Mouse (Mus musculus) adipocyte (in vitro differentiated cells): ENCODE results near the gene Fcgrt.
"Not testable (repeated sequence)": the region's sequence is repeated elsewhere in the genome, so short reads cannot be mapped to it uniquely, and the experiment has no call there.

ENCODE experiments used
- DNase-seq: peaks from one replicate; pipeline ENCODE4 v3.0.0-alpha.2; 2016; ENCODE audit warnings: low spot score

Fcgrt gene

DNA sequence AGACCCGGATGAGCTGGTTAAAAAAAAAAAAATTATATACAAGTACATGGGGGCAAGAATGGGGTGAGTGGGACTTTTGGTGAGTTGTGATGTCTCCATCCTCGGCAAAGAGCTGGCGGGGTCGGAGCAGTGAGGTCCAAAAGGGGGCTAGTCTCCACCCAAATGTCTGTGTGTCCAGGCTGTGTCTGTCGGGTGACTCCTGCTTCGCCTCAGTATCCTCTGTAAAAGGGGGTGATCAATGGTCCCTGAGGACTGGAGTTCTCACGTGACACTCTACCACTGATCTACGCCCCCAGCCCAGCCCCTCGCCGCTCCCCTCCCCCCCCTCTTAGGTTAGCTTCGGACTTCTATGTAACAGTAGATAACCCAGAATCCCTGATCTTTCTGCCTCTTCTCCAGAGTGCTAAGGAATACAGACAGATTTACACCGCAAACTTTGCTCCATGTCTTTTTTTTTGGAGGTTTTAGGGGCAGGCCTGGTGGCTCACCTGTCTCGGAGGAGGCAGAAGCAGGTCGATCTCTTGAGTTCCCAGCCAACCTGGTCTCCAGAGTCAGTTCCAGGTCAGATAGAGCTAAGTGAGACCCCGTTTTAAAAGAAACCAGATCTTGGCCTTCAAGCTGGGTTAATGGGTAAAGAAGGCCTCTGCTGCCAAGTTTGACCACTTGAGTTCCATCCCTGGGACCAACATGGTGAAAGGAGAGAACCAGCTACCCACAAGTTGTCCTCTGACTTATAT lies 26.3 kb upstream of the Fcgrt start:
- no peak for DNase-seq

DNA sequence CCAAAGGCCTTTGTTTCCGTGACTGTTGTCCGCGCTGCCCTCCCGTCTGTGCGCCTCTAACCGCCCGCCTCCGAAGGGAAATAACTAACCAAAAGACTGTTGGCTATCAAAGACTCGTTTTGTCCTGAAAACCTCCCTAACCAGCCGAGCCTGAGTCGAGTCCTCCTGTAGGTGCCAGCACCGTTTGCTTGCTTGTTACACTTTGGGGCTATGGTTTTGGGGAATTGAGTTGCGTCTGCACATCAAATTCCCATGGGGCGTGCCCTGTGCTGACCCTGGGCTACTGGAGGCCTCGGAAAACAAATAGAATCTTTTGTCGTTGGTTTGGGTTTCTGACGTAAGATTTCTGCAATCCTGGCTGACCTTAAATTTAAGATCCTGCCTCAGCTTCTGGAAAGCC lies 25.7 kb upstream of the Fcgrt start:
- peak; percentile 76 for DNase-seq

DNA sequence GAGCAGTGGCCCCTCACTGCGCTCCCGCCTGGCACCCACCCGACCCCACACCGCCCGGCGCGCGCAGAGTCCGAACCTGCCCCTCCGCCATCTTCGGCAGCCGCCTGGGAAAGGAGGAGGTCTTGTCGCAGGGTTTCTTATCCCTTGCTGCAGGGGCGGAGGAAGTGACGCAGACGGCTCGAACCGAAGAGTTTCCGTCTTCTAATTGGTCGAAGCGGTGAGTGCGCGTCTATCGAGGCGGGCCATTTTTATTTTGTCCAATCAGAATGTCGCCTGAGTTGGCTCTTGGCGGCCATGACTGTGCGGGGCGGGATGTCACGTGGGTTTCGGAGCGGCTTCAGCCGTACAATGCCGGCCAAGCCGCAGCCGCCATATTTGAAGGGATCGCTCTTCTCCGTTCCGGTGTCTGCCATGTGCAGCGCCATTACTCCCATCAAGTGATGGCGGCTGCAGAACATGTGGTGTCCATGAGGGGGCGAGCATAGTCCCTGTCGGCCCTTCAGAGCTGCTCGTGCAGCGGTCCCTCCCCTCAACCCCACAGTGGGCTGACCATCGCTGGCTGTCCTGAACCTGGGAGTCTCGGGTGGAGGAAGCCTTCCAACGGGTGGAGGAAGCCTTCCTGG lies 25.1 kb upstream of the Fcgrt start, which contains the start of gene Rpl13a:
Gene Rpl13a, minus strand, starts transcription at position 138 of the 623 bp plus-strand sequence.
- peak; percentile 98 for DNase-seq

DNA sequence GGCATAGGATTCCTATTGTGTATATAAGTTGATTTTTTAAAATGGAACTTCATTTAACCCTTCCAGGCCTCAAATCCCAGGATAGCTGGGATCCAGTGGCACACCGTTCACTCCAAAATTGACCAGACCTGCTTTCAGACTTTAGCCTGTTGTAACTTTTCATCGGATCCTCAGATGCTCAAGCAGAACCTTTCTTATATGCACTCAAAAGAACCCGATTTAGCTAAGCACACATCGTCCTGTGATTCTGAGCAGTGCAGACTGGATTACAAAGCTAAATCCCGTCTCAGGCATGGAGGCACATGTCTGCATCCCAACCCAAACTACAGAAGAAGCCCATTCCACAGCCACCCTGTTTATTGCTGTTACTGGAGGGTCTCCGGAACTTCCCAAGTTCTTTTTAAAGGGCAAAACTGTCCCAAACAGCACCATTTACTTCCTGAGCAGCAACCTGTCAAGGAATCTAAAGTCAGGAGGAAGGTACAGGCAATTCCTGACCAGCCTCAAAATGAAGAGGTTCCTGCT lies 24.1 kb upstream of the Fcgrt start:
- no peak for DNase-seq

GRCm38 (mm10) chr7:45126844-45127699 lies 23.4 kb upstream of the Fcgrt start:
- DNase-seq: peak; percentile 26

GRCm38 (mm10) chr7:45126147-45126843 lies 22.6 kb upstream of the Fcgrt start:
- no peak for DNase-seq

DNA sequence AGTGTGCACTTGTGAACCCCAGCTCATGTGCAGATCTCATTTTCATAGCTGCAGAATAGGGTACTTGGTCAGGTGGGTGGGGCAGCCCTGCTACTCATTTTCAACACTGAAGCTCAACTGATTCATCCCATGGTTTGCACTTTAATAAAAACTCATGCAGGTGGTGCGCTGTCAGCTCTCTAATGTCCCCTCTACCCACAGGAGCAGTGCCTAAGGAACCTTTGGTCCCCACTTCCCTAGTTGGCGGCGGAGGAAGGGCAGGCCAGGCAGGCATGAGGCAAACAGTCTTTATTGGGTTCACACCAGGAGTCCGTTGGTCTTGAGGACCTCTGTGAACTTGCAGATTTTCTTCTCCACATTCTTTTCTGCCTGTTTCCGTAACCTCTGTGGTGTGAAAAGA lies 22.0 kb upstream of the Fcgrt start:
- DNase-seq: not testable (repeated sequence)

- peak; percentile 38 for DNase-seq
Observed at GRCm38 (mm10) chr7:45125144-45125600, 21.5 kb upstream of the Fcgrt start.

DNA sequence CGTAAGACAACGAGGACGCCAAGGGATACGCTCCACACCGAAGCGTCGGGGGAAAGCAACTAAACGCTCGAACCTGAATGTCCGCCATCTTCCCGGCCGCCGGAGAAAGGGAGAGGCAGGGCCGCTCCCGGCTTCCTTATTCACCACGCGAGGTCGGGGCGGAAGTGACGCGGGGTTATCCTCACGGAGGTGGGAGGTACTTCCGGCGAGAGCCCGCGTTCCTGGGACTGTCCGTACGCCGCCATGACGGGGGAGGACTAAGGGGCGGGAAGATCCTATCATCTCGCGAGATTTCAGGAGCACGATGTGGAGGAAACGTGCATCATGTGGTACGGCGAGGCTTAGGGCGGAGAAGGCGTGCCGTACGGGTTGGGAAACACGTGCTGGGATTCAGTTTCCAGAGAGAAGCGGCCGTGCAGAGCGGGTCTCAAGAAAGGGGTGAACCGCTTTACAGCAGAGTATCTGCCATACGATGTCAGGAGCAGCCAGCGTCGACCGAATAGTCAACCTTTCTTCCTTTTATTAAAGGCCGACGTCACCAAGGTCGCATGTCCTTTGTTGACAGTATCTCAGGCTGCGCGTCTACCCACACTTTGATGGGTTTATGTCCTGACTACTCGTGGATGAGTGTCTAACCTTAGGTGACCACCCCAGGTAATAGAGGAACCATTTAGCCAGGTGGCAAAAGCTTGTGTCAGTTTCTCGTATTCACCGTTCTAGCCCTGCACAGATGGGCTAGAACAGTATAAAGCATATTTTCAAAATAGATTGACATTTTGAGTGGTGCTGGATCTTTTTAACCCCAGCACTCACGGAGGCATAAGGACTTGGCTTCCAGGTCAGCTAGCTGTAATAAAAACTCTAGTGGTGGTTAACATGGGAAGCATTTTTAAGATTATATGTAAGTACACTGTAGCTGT lies 20.8 kb upstream of the Fcgrt start, which contains the start of gene Rps11:
Gene Rps11, minus strand, starts transcription at position 216 of the 920 bp plus-strand sequence.
- DNase-seq: peak; percentile 99

DNA sequence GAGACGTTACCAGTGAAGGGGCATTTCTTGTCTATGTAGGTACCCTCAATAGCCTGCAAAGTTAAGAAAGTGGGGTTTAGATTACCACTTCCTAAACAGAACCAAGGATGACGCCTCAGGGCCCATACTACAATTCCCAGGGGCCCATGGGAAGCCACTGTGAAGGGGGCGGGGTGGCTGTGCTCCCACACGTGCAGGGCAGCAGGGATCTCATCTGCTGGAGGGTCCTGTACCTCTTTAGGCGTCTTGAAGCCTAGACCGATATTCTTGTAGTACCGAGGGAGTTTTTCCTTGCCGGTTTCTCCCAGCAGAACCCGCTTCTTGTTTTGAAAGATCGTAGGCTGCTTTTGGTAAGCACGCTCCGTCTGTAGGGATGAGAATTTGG lies 19.5 kb upstream of the Fcgrt start:
- DNase-seq: no peak

- DNase-seq: no peak
Observed at GRCm38 (mm10) chr7:45122561-45123185, 19.0 kb upstream of the Fcgrt start.

GRCm38 (mm10) chr7:45121966-45122365 lies 18.3 kb upstream of the Fcgrt start:
- no peak for DNase-seq

GRCm38 (mm10) chr7:45121404-45121803 lies 17.8 kb upstream of the Fcgrt start:
- DNase-seq: no peak

DNA sequence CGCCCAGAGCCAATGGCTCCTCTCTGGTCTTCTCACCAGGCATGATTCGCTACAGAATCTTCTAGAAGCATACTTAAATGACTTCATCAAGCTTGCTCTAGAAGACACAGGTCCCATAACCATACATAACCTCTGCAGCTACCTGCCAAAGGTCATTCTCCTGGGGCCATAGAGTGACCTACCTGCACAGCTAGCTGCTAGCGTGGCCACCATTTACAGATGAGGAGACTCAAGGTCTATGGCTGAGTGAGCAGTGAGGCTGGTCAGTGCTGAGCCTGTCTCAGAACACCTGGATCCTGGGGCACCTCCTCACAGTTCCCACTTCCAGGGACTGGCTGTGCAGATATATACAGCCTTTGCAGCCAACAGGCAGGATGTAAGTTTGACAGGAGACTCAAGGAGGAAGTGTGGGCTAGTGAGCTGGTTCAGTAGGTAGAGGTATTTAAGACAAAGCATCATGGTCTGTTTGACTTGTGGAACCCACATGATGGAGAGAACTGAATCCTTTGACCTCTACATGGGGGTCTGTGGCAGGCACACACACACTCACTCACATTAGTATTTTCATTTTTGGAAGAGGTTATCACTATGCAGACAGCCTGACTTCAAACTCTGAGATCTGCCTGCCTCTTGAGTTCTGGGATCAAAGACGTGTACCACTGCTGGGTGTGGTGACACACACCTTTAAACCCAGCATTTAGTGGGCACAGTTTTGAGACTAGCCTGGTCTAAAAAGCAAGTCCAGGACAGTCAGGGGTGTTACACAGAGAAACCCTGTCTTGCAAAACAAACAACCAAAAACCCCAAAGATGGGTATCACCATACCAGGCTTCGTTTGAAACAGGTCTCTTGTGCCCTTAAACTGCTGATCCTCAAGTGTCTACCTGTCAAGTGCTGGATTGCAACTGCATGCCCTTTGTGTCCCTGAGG lies 16.4 kb upstream of the Fcgrt start:
- no peak for DNase-seq

DNA sequence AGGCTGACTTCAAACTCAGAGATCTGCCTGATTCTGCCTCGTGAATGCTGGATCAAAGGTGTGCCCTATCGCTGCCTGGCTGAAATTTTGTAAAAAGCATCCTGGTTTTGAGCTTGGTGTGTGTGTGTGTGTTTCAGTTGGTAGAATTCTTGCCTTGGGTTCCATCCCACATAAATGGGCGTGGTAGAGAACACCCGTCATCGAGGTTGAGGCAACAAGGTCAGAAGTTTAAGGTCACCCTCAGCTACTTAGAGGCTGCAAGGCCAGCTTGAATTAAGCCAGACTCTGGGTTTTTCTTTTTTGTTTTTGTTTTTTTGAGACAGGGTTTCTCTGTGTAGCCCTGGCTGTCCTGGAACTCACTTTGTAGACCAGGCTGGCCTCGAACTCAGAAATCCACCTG lies 14.7 kb upstream of the Fcgrt start:
- DNase-seq: no peak

- no peak for DNase-seq
Observed at GRCm38 (mm10) chr7:45117566-45117965, 13.9 kb upstream of the Fcgrt start.

- no peak for DNase-seq
Observed at GRCm38 (mm10) chr7:45113476-45113875, 9.8 kb upstream of the Fcgrt start.

DNA sequence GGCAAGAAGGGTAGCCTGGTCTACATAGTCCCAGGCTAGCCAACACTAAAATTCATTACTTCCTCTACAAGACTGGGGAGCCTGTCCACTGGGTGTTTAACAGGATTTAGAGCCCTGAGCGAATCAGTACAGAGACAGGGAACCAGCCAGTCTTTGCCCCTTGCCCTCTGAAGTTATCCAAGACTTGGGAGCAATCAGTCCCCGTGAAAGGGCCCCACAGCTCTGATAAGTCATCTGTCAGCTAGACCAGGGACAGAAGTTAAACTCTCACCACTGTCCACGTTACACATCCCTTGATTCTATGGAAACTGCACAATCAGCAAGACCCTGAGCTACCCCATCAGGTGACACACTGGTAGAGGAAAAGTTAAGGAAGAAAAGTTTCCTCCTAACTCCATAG lies 8.9 kb upstream of the Fcgrt start:
- no peak for DNase-seq

- no peak for DNase-seq
Observed at GRCm38 (mm10) chr7:45111940-45112339, 8.3 kb upstream of the Fcgrt start.
